Mouse (Mus musculus) kidney, embryonic 14.5 days (tissue): ENCODE results near the gene 4930583I09Rik. TPM values are rescaled to one million over a fixed set of nuclear protein-coding genes. Genes with fewer than 3 reads are reported as not detected.

Experiments
- ATAC-seq: fragments of 200-750 bp; cut with Nextera tagmentation; 2 replicates; pipeline ENCODE4 v1.8.0; 2017; ENCODE audit warnings: moderate number of reproducible peaks, mild to moderate bottlenecking, moderate TSS enrichment, moderate library complexity; ENCODE audit not compliant: low FRiP score, low TSS enrichment
- H3K27ac ChIP-seq: fragments of 300-500 bp; sonication (generic); 2 replicates; pipeline ENCODE4 v1.5.1; 2014; ENCODE audit warnings: low read depth, mild to moderate bottlenecking, low read length, moderate library complexity, mixed read lengths
- H3K27me3 ChIP-seq: fragments of 300-500 bp; sonication (generic); 2 replicates; pipeline ENCODE4 v1.6.1; 2014; ENCODE audit warnings: mild to moderate bottlenecking, low read length; ENCODE audit not compliant: control insufficient read depth, insufficient read depth
- H3K36me3 ChIP-seq: fragments of 300-500 bp; sonication (generic); 2 replicates; pipeline ENCODE4 v1.6.1; 2014; ENCODE audit warnings: low read length, mixed read lengths; ENCODE audit not compliant: control insufficient read depth, insufficient read depth
- H3K4me1 ChIP-seq: fragments of 300-500 bp; sonication (generic); 2 replicates; pipeline ENCODE4 v1.6.1; 2014; ENCODE audit warnings: low read length, mixed read lengths; ENCODE audit not compliant: control insufficient read depth, insufficient read depth
- H3K4me2 ChIP-seq: fragments of 300-500 bp; sonication (generic); replicated peaks from 2 replicates; pipeline ENCODE4 v1.6.1; 2014; ENCODE audit warnings: low read depth, mild to moderate bottlenecking, low read length
- H3K4me3 ChIP-seq: fragments of 300-500 bp; sonication (generic); 2 replicates; pipeline ENCODE4 v1.5.1; 2014; ENCODE audit warnings: mild to moderate bottlenecking, low read length
- H3K9ac ChIP-seq: fragments of 300-500 bp; sonication (generic); 2 replicates; pipeline ENCODE4 v1.6.1; 2014; ENCODE audit warnings: low read depth, mild to moderate bottlenecking, low read length, moderate library complexity
- H3K9me3 ChIP-seq: fragments of 300-500 bp; sonication (generic); 2 replicates; pipeline ENCODE4 v1.6.1; 2016; ENCODE audit warnings: low read length; ENCODE audit not compliant: control insufficient read depth
- WGBS: fragments of 180-500 bp; shearing (Covaris S2); extraction: QIAGEN DNeasy Blood & Tissue Kit; methylation state at CpG from one replicate; pipeline ENCODE4 v1.1.7; 2014; 5-methylcytosine and 5-hydroxymethylcytosine counted together
- polyA plus RNA-seq: library from polyadenylated mRNA; unstranded; fragments of >200 nt; fragmentation: Nextera tagmentation; extraction: Ambion mirVana; gene quantifications from 2 replicates; pipeline ENCODE4 v1.2.1, GENCODE M21; 2014

The 4930583I09Rik gene
- polyA plus RNA-seq, 1 experiment from 2014 or later, result not detected

DNA sequence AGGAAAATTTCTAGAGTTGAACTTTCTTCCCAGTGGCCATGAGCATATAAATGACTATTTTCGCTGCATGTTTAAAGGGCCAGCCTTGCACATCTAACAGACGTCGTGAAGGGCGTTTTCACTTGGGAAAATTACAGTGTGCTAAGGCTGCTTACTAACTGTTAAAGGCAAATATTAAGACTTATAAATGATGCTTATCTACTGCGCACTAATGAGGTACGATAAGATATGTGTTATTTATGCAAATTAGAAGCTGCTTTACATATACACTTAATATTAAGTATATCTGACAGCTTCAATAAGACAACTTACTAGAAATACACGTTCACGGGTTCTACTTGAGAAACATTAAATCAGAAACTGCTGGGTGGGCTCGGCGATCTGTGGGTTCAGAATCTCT, 481 bp upstream of the 4930583I09Rik start:
- no peaks in the 10 kb centered on the region for H3K36me3 ChIP-seq
- 84% methylated on average over 10 of the region's 10 CpGs for WGBS

GRCm38 (mm10) chr17:64833906-64834490, 1.9 kb downstream of the 4930583I09Rik start:
- no peaks in the 10 kb centered on the region for H3K4me1 ChIP-seq
- no peak overlapping the region for H3K9ac ChIP-seq
- no peak overlapping the region for H3K4me3 ChIP-seq
- H3K27me3 ChIP-seq, result no peaks in the 10 kb centered on the region
- H3K27ac ChIP-seq, result no peak overlapping the region
- no peaks in the 10 kb centered on the region for H3K36me3 ChIP-seq
- H3K4me2 ChIP-seq, result no peak overlapping the region
- no peaks in the 10 kb centered on the region for H3K9me3 ChIP-seq
- ATAC-seq, result no peak
- WGBS, result 64% methylated on average over 7 of the region's 7 CpGs

More for the DNA sequence above, 481 bp upstream of the 4930583I09Rik start:
- H3K4me2 ChIP-seq, result no peak overlapping the region
- no peaks in the 10 kb centered on the region for H3K27me3 ChIP-seq
- ATAC-seq, result no peak
- no peaks in the 10 kb centered on the region for H3K9me3 ChIP-seq
- H3K9ac ChIP-seq, result no peak overlapping the region
- no peak overlapping the region for H3K27ac ChIP-seq
- H3K4me3 ChIP-seq, result no peak overlapping the region
- no peaks in the 10 kb centered on the region for H3K4me1 ChIP-seq

GRCm38 (mm10) chr17:64833071-64833470, 2.8 kb downstream of the 4930583I09Rik start:
- Histone ChIP-seq H3K4me2 (no peak overlapping the region), H3K9me3 (no peaks in the 10 kb centered on the region), H3K9ac (no peak overlapping the region), H3K27ac (no peak overlapping the region), H3K36me3 (no peaks in the 10 kb centered on the region), H3K4me1 (no peaks in the 10 kb centered on the region), H3K27me3 (no peaks in the 10 kb centered on the region), H3K4me3 (no peak overlapping the region)
- WGBS, result 79% methylated on average over 2 of the region's 2 CpGs
- no peak for ATAC-seq

DNA sequence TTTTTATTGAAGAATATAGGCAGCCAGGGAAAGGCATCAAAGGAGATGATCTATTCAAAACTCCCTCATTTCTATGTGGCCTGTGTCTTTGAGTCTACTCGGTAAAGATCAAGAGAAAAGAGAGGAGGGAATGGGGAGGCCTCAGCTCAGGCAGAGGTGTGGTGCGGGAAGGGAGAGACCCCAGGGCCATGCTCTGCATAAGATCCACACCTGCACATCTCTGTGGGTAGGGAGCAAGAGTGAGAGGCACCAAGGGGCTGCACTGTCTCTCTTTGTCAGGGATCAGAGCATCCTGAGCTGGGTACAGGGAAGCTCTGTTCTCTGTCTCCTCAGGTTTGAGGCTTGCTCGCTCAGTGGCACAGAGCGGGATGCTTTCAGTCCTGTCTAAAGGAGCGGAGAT, 8.4 kb downstream of the 4930583I09Rik start:
- Histone ChIP-seq H3K4me1 (no peaks in the 10 kb centered on the region), H3K27me3 (no peaks in the 10 kb centered on the region), H3K4me3 (no peak overlapping the region), H3K4me2 (no peak overlapping the region), H3K36me3 (no peaks in the 10 kb centered on the region), H3K9ac (no peak overlapping the region), H3K27ac (no peak overlapping the region), H3K9me3 (no peaks in the 10 kb centered on the region)
- no peak for ATAC-seq
- WGBS, result 90% methylated on average over 5 of the region's 5 CpGs

DNA sequence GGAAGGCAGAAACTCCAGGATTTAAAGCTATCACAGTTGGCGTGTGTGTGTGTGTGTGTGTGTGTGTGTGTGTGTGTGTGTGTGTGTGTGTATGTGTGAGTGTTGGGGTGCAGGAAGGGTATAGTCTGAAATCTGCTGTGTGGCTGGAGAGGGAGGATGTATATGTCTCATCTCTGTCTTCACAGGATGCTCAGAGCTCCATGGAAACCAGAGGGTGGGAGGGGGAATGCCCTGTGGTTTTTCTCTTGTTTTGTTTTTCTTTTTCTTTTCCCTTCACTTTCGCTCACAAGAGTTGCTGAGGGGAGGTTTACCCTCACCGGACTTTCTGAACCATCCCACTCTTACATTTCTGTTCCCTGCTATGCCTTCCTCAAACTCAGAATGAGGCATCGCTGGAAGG, 9.0 kb downstream of the 4930583I09Rik start:
- no peak for ATAC-seq

GRCm38 (mm10) chr17:64822561-64822960, 13.3 kb downstream of the 4930583I09Rik start:
- no peak overlapping the region for H3K27ac ChIP-seq
- no peak overlapping the region for H3K9ac ChIP-seq
- H3K27me3 ChIP-seq, result no peaks in the 10 kb centered on the region
- H3K9me3 ChIP-seq, result no peaks in the 10 kb centered on the region
- ATAC-seq, result no peak
- H3K4me3 ChIP-seq, result no peak overlapping the region
- H3K4me2 ChIP-seq, result no peak overlapping the region
- no peaks in the 10 kb centered on the region for H3K36me3 ChIP-seq
- H3K4me1 ChIP-seq, result no peaks in the 10 kb centered on the region
- WGBS, result 88% methylated on average over 5 of the region's 5 CpGs

More for the DNA sequence above, 9.0 kb downstream of the 4930583I09Rik start:
- Histone ChIP-seq H3K4me2 (no peak overlapping the region), H3K27ac (no peak overlapping the region), H3K27me3 (no peaks in the 10 kb centered on the region), H3K4me1 (no peaks in the 10 kb centered on the region), H3K4me3 (no peak overlapping the region), H3K9ac (no peak overlapping the region), H3K9me3 (no peaks in the 10 kb centered on the region), H3K36me3 (no peaks in the 10 kb centered on the region)
- WGBS, result 65% methylated on average over 4 of the region's 4 CpGs

DNA sequence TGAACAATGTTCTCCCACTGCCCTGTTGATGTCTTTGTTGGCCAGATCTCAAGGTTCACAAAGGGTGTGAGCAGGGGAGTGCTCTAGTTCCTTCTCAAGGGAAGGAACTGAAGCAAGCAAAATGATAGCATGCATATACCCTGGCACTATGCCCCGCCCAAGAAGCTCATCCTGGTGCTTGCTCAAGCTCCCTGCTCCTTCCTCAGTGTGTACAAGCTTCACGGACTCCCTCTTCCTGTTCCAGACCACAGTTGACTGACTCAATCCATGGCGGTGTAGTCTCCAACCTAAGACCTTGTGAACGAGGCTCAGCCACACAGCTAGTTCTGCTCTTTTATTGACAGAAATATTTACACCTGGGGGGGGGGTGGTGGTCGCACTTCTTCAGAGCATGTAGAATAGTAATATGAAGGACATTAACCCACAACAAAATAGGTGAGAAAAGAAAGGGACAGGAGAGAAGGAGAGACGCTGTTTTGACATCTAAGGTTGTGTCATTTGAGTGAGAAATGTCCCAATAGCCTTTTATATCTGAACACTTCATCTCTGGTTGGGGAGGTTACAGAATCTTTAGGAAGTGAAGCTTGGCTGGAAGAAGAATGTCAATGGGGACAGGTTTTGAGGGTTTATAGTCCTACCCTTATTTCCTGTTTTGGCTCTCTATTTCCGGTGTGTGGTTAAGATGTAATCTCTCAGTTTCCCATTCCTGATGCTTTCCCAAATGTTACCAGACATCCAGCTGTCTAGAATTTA, 14.9 kb downstream of the 4930583I09Rik start:
- 81% methylated on average over 7 of the region's 7 CpGs for WGBS
- Histone ChIP-seq H3K4me1 (no peaks in the 10 kb centered on the region), H3K4me2 (no peak overlapping the region), H3K27ac (no peak overlapping the region), H3K27me3 (no peaks in the 10 kb centered on the region), H3K9ac (no peak overlapping the region), H3K4me3 (no peak overlapping the region), H3K9me3 (no peaks in the 10 kb centered on the region), H3K36me3 (no peaks in the 10 kb centered on the region)
- ATAC-seq, result no peak

DNA sequence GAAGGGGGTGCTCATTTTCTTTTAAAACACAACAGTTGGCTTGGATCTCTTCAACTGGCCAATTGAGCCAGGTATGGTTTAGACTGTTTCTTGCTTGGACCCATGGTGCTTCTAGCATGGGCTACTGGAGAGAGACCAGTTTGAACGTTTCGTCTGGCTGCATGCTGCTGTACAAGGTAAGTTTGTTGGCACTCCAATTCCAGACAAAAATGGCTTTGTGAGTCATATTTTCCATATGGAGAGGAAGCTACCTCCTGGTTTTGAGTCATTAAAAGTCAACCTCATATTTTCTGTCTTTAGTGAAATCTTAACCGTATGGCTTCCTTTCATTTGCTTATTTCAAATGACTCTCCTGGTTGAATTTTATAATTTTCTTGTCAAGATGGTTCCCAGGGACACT, 19.6 kb downstream of the 4930583I09Rik start:
- no peaks in the 10 kb centered on the region for H3K27me3 ChIP-seq
- no peaks in the 10 kb centered on the region for H3K36me3 ChIP-seq
- H3K27ac ChIP-seq, result no peak overlapping the region
- H3K4me3 ChIP-seq, result no peak overlapping the region
- no peak overlapping the region for H3K4me2 ChIP-seq
- WGBS, result 90% methylated on average over 3 of the region's 3 CpGs
- ATAC-seq, result no peak
- H3K9me3 ChIP-seq, result no peaks in the 10 kb centered on the region
- H3K9ac ChIP-seq, result no peak overlapping the region
- H3K4me1 ChIP-seq, result no peaks in the 10 kb centered on the region

DNA sequence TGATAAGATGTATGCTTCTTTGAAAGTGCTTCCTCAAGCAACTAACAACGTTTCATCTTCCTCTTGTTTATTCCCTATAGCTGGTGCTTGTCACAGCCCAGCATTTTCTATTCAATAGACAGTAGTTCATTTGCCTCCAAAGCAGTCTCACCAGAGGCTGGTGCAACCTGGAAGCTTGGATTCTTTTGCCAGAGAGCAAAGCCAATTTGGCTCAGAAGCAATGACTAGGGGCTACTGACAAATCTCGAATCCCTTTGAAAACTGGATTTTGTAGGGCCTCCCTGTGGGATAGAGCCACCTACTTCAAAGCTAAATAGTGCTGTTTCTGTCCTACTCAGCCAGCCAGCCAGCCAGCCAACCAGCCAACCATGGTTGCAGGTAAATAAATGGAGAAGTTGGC, 20.1 kb downstream of the 4930583I09Rik start:
- Histone ChIP-seq H3K9ac (no peak overlapping the region), H3K27me3 (no peaks in the 10 kb centered on the region), H3K4me1 (no peaks in the 10 kb centered on the region), H3K9me3 (no peaks in the 10 kb centered on the region), H3K36me3 (no peaks in the 10 kb centered on the region), H3K4me3 (no peak overlapping the region), H3K27ac (no peak overlapping the region), H3K4me2 (no peak overlapping the region)
- no peak for ATAC-seq
- 82% methylated on average over 2 of the region's 2 CpGs for WGBS
